Mouse (Mus musculus) limb, embryonic 12.5 days (tissue): ENCODE results near the gene Phf21a. TPM values are rescaled to one million over a fixed set of nuclear protein-coding genes. Genes with fewer than 3 reads are reported as not detected.

Experiments
- ATAC-seq: fragments of 200-750 bp; cut with Nextera tagmentation; 2 replicates; pipeline ENCODE4 v1.8.0; 2017; ENCODE audit warnings: low read depth, moderate TSS enrichment; ENCODE audit not compliant: insufficient number of reproducible peaks, insufficient read depth, low FRiP score, low TSS enrichment
- H3K27ac ChIP-seq: fragments of 300-500 bp; sonication (generic); 2 replicates; pipeline ENCODE4 v1.5.1; 2016; ENCODE audit warnings: mild to moderate bottlenecking, moderate library complexity
- H3K27me3 ChIP-seq: fragments of 300-500 bp; sonication (generic); 2 replicates; pipeline ENCODE4 v1.6.1; 2016; ENCODE audit warnings: mild to moderate bottlenecking, moderate library complexity
- H3K36me3 ChIP-seq: fragments of 300-500 bp; sonication (generic); 2 replicates; pipeline ENCODE4 v1.6.1; 2016; ENCODE audit warnings: mild to moderate bottlenecking, moderate library complexity
- H3K4me1 ChIP-seq: fragments of 300-500 bp; sonication (generic); replicated peaks from 2 replicates; pipeline ENCODE4 v1.6.1; 2016
- H3K4me2 ChIP-seq: fragments of 300-500 bp; sonication (generic); 2 replicates; pipeline ENCODE4 v1.6.1; 2016; ENCODE audit warnings: mild to moderate bottlenecking, moderate library complexity
- H3K4me3 ChIP-seq: fragments of 300-500 bp; sonication (generic); replicated peaks from 2 replicates; pipeline ENCODE4 v1.5.1; 2016; ENCODE audit warnings: mild to moderate bottlenecking
- H3K9ac ChIP-seq: fragments of 300-500 bp; sonication (generic); replicated peaks from 2 replicates; pipeline ENCODE4 v1.6.1; 2016; ENCODE audit warnings: mild to moderate bottlenecking, moderate library complexity
- H3K9me3 ChIP-seq: fragments of 300-500 bp; sonication (generic); 2 replicates; pipeline ENCODE4 v1.6.1; 2016; ENCODE audit warnings: mild to moderate bottlenecking, moderate library complexity
- WGBS: fragments of 180-500 bp; shearing (Covaris S2); methylation state at CpG from one replicate; pipeline ENCODE4 v1.1.7; 2016; 5-methylcytosine and 5-hydroxymethylcytosine counted together
- polyA plus RNA-seq: library from polyadenylated mRNA; unstranded; fragments of >200 nt; fragmentation: Nextera tagmentation; extraction: Ambion mirVana; gene quantifications from 2 replicates; pipeline ENCODE4 v1.2.1, GENCODE M21; 2016

Gene Phf21a
- polyA plus RNA-seq, 1 experiment from 2014 or later: 34.2 TPM

DNA sequence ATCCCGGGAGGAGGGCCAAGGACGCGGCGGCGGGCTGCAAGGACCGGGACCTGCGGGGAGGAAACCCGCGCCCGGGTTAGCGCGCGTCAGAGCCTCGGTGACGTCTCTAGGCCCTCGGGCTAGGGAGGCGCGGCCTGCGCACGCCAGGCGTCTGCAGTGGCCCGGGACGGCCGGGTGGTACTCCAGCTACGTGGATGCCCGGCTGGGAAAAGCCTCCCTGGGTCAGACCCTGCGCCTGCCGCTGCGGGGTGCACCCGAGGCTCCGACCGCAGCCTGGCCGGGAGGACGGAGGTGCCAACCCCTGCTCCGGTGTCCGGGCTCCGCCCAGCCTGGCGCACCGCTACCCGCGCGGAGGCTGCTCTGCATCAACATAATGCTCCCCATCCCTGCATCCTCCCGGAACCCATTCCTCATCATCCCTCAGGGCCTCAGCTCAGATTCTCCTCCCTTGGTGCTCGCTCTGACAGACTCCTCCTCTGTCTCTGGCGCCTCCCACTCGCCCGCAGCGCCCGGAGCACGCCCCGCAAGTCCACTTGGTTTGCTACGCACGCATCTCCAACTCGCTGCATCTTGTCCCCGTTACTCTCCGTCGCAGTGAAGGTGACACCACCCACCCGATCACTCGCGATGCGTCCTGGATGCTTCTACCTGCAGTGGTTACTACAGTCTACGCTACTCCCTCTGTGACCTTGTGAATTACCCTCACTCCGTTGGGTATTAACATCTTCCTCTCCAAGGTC, 33.3 kb upstream of the Phf21a start:
- no peaks in the 10 kb centered on the region for H3K36me3 ChIP-seq
- H3K27me3 ChIP-seq: peaks cover 27% of the 10 kb centered on the region
- no peaks in the 10 kb centered on the region for H3K9me3 ChIP-seq
- peak overlapping the region; percentile 93 for H3K4me2 ChIP-seq
- H3K9ac ChIP-seq: peak overlapping the region; percentile 59
- 0 out of 2 replicates have a peak, but pooled peaks have one; percentile 8 for ATAC-seq
- H3K4me1 ChIP-seq: peaks cover 32% of the 10 kb centered on the region
- H3K4me3 ChIP-seq: peak overlapping the region; percentile 63
- under 1% methylated on average over 63 of the region's 63 CpGs for WGBS
- H3K27ac ChIP-seq: peak overlapping the region; percentile 51; the same call in 1 of the 2 replicates

DNA sequence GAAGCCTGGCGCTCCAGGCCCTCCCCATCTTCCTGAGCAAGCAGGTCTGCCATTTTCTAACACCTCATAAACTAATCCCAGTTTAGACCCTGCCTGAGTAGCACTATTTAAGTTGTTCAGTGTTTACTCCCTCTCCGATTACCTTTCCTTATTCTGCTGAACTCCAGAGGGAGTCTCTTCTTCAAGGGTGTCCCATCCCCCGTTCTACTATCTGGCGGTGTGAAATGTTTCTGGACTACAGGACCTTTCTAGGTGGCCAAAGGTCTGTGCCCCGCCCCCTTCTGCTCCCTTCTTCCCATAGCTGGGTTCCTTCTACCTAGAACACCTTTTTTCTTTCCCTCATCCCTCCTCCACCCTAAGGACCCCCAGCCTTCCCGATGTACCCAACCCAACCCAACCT, 32.6 kb upstream of the Phf21a start:
- Histone ChIP-seq H3K4me1 (peaks cover 32% of the 10 kb centered on the region), H3K36me3 (no peaks in the 10 kb centered on the region), H3K9ac (no peak overlapping the region), H3K9me3 (no peaks in the 10 kb centered on the region), H3K4me3 (peak overlapping the region; percentile 63), H3K4me2 (peak overlapping the region; percentile 93), H3K27ac (no peak overlapping the region), H3K27me3 (peaks cover 26% of the 10 kb centered on the region)
- 8% methylated on average over 6 of the region's 6 CpGs for WGBS
- ATAC-seq: 0 out of 2 replicates have a peak, but pooled peaks have one; percentile 3

DNA sequence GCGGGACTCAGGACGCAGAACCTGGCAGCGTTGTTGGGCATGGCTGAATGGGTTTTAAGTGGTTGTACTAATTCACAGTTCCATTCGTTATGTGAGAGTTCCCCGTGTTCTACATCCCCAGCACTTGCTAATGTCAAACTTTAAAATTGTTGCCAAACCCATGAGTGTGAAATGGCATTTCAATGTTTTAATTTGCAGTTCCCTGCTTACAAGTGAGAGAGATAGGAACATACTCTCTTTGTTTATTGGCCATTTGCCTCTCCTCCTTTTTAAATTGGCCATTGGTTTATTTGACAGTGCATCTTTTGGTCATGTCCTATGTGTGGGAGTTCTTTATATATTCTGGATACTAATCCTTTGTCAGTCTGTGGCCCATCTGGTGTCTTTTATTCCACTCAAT, 31.6 kb upstream of the Phf21a start:
- Histone ChIP-seq H3K27ac (no peak overlapping the region), H3K9ac (no peak overlapping the region), H3K4me2 (no peak overlapping the region), H3K4me1 (peaks cover 25% of the 10 kb centered on the region), H3K4me3 (no peak overlapping the region), H3K27me3 (peaks cover 31% of the 10 kb centered on the region), H3K36me3 (no peaks in the 10 kb centered on the region), H3K9me3 (no peaks in the 10 kb centered on the region)
- no peak for ATAC-seq
- 72% methylated on average over 5 of the region's 5 CpGs for WGBS

DNA sequence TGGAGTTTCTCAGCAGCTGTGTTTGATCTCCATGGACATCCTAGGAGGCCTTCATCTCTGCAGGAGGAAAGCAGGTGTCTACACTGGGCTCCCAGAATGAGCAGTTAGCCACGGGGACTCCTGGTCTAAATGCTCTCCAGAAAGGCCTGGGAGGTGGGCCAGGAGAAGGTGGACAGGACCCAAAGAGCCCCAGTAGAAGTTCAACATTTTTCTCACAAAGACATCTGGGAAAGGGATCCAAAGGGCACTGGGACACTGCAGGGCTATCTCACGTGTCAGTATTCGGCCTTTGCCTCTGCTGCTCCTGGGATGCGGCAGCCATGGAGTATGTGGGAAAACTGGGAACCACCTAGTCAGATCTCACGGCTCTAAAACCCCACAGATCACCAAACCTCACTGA, 29.8 kb upstream of the Phf21a start:
- Histone ChIP-seq H3K27me3 (peaks cover 32% of the 10 kb centered on the region), H3K4me2 (no peak overlapping the region), H3K9me3 (no peaks in the 10 kb centered on the region), H3K4me1 (peaks cover 11% of the 10 kb centered on the region), H3K4me3 (no peak overlapping the region), H3K27ac (no peak overlapping the region), H3K36me3 (no peaks in the 10 kb centered on the region), H3K9ac (no peak overlapping the region)
- no peak for ATAC-seq
- whole genome bisulfite sequencing: 50% methylated on average over 5 of the region's 5 CpGs

DNA sequence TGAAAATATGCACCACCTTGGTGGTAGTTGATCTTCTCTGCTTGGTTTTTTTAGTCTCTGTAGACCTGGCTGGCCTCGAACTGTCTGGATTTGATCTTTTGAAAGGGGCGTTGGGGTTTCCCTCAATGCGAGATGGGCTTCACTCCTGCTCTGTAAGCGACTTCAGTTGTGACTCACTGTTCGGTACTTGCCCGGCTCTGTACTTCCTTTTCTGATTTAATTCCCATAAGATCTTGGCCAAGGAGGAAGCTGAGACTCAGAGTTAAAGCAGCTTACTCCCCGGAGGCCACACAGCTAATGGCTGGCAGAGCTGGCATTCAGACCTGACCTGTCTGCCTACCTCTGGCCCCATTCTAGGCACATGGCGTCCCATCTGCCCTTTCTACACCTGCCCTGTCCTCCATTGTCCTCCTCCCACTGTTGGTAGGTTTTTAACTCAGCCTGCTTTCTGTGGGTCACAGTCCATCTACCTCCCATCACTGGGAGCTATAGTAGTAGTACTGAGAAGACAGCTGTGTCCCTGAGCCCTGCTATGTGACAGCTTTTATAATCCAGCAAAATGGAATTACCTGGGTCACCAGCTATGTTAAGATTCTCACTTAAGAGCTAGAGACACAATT, 27.5 kb upstream of the Phf21a start:
- H3K4me3 ChIP-seq: no peak overlapping the region
- H3K9me3 ChIP-seq: no peaks in the 10 kb centered on the region
- 84% methylated on average over 8 of the region's 8 CpGs for WGBS
- H3K4me1 ChIP-seq: peaks cover 8% of the 10 kb centered on the region
- H3K27ac ChIP-seq: no peak overlapping the region
- H3K9ac ChIP-seq: no peak overlapping the region
- H3K4me2 ChIP-seq: no peak overlapping the region
- ATAC-seq: no peak
- no peaks in the 10 kb centered on the region for H3K36me3 ChIP-seq
- peaks cover 13% of the 10 kb centered on the region for H3K27me3 ChIP-seq

DNA sequence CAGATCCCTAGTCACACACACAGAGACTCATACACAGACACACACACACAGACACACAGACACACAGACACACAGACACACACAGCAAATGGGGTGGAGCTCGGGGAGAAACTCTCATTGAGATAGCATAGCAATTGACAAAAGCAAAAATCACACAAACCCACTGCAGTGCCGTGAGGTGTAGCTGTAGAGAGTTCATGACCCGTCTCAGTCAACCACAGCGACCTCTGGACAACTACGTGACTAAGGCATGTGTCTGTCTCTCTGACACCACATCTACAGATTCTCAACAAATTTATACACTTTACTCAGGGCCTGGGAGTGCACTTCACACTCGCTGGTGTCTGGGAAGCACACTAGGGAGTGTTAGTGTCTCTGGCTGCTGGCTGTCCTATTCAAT, 27.0 kb upstream of the Phf21a start:
- no peak for ATAC-seq
- no peak overlapping the region for H3K27ac ChIP-seq
- H3K9me3 ChIP-seq: no peaks in the 10 kb centered on the region
- no peaks in the 10 kb centered on the region for H3K36me3 ChIP-seq
- WGBS: 71% methylated on average over 6 of the region's 6 CpGs
- H3K4me1 ChIP-seq: peaks cover 6% of the 10 kb centered on the region; the same call in 1 of the 2 replicates
- no peak overlapping the region for H3K9ac ChIP-seq
- no peak overlapping the region for H3K4me2 ChIP-seq
- peaks cover 12% of the 10 kb centered on the region for H3K27me3 ChIP-seq
- no peak overlapping the region for H3K4me3 ChIP-seq

DNA sequence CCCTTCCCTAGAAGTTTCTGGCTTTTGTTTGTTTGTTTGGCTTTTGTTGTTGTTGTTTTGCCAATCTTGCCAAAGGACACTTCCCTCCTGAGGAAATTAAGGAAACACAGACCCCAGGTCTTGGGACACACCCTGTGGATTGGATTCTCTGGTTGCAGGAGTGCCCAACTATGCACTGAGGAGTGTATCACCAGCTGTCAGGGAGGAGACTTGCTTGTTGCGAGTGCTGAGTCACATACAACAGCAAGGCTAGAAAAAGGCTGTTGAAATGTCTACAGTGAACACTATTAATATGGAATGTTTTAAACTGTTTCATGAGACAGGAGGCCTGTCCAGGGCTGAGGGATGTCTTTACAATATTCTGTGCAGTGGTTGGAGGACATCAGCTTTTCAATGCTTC, 26.0 kb upstream of the Phf21a start:
- Histone ChIP-seq H3K9me3 (no peaks in the 10 kb centered on the region), H3K4me2 (no peak overlapping the region), H3K27me3 (peaks cover 7% of the 10 kb centered on the region), H3K4me3 (no peak overlapping the region), H3K27ac (no peak overlapping the region), H3K36me3 (no peaks in the 10 kb centered on the region), H3K9ac (no peak overlapping the region), H3K4me1 (peaks cover 6% of the 10 kb centered on the region; the same call in 1 of the 2 replicates)
- 81% methylated on average over 1 of the region's 1 CpGs for WGBS
- ATAC-seq: no peak

DNA sequence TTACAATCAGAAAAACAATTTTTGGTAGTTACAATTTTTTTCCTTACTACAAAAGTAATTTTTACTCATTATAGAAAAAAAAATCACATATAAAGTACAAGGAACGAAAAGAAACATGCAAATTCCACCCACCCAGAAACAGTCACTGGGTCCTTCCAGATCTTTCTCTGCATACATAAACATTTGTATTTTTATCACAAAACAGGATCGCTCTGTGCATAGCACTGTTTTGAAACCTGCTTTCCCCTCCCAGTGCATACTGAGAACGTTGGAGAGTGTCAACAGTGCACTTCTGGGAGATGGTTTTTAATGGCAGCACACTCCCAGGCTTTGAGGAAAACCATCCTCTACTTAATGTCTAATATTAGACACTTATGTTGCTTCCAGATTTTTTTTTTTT, 25.3 kb upstream of the Phf21a start:
- Histone ChIP-seq H3K4me3 (no peak overlapping the region), H3K27ac (no peak overlapping the region), H3K4me2 (no peak overlapping the region), H3K36me3 (no peaks in the 10 kb centered on the region), H3K9ac (no peak overlapping the region), H3K4me1 (peaks cover 4% of the 10 kb centered on the region; the same call in 1 of the 2 replicates), H3K9me3 (no peaks in the 10 kb centered on the region), H3K27me3 (peaks cover 12% of the 10 kb centered on the region)
- WGBS: 72% methylated on average over 3 of the region's 3 CpGs
- ATAC-seq: no peak

DNA sequence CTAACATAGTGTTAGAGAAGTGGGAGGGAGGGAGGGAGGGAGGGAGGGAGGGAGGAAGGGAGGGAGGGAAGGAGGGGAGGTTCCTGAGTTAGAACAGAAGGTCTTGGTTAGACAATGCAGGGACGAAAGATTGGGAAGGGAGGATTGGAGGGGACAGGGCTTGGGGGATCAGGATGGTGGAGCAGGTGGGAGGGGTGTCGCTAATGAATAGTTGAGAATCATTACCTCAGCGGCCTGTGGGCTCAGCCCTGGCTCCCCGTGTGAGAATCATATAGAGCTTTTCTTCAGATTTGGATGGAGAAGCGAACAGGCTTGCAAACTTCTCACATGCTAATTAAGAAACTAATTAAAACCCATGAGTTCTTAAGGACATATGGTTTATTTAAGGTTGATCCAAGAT, 23.3 kb upstream of the Phf21a start:
- H3K4me1 ChIP-seq: no peaks in the 10 kb centered on the region
- peaks cover 12% of the 10 kb centered on the region for H3K27me3 ChIP-seq
- no peak overlapping the region for H3K4me3 ChIP-seq
- no peaks in the 10 kb centered on the region for H3K36me3 ChIP-seq
- 73% methylated on average over 5 of the region's 5 CpGs for WGBS
- no peak overlapping the region for H3K4me2 ChIP-seq
- no peak overlapping the region for H3K27ac ChIP-seq
- H3K9ac ChIP-seq: no peak overlapping the region
- H3K9me3 ChIP-seq: no peaks in the 10 kb centered on the region
- ATAC-seq: no peak

DNA sequence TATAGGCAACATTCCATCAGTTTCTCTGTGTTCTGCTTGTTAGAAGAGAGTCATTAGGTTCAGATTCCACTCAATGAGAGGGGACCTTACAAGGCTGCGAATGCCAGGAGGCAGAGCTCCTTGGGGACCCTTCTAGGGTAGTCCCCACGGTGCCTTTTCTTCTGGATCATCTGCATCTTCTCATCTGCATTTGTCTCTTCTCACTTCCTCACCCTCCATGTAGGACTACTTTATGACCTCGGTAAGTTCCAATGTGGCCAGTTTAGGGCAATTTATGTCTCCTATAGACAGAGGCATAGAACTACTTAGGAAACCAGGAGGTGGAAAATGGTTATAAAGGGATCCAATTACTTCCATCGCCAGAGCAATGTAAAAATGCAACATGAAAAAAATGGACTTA, 21.8 kb upstream of the Phf21a start:
- ATAC-seq: no peak
- H3K27ac ChIP-seq: no peak overlapping the region
- no peak overlapping the region for H3K4me3 ChIP-seq
- H3K36me3 ChIP-seq: no peaks in the 10 kb centered on the region
- H3K27me3 ChIP-seq: peaks cover 8% of the 10 kb centered on the region
- H3K4me2 ChIP-seq: no peak overlapping the region
- WGBS: 78% methylated on average over 4 of the region's 4 CpGs
- no peaks in the 10 kb centered on the region for H3K4me1 ChIP-seq
- H3K9me3 ChIP-seq: no peaks in the 10 kb centered on the region
- no peak overlapping the region for H3K9ac ChIP-seq

DNA sequence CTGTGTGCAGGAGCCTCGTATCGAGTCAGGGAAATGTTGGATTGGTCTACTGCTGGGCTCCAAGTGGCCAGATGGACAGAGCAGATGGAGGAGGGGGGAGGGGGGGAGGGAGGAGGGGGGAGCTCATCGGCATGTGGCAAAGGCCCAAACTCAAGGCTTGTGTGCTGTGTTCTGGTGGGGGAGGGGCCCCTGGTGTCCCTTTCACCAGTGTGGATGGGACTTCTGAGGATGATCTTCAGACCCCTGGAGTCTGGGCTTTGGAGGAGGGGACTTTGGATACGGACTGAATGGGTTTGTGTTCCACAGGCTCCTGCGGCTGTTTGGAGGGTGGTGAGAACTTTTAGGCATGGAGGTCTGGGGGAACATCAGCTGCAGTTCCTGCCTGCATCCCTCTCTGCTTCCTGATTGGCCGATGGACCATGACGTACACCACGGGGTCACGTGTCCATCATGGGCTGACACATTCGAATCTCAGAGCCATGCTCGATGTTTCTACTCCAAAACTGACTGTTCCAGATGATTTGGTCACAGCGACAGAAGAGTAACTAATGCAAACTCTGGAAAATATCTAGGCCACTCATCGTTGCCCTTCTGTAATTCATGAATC, 16.7 kb upstream of the Phf21a start:
- H3K4me2 ChIP-seq: no peak overlapping the region
- 85% methylated on average over 13 of the region's 13 CpGs for WGBS
- no peaks in the 10 kb centered on the region for H3K36me3 ChIP-seq
- H3K4me1 ChIP-seq: peaks cover 3% of the 10 kb centered on the region; the same call in 1 of the 2 replicates
- ATAC-seq: no peak
- H3K27ac ChIP-seq: no peak overlapping the region
- H3K9ac ChIP-seq: no peak overlapping the region
- peaks cover 5% of the 10 kb centered on the region; the same call in 1 of the 2 replicates for H3K27me3 ChIP-seq
- no peak overlapping the region for H3K4me3 ChIP-seq
- no peaks in the 10 kb centered on the region for H3K9me3 ChIP-seq
